ENCODE assay signal across 9 mouse cellular contexts in the genomic region with DNA sequence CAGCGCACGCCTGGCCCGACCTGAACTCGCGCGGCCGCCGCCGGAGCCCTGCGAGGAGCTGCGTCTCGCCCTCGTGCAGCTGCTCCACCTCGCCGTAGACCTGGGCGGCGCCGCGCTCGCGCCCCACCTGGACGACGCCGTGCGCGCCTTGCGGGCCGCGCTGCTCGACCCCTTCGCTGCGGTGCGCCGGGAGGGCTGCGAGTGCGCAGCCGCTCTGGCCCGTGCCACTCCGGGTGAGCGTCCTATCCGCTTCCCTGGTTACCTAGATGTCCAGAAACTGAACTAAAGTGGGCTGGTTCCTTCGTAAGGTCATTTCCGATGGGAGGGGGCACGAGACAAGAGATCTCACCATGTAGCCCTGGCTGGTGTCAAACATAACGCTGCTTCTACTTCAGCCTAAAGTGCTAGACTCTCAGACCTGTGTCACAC. TPM values are rescaled to one million over a fixed set of nuclear protein-coding genes. Genes with fewer than 3 reads are reported as not detected.
A peak's percentile ranks its signal among the peaks of the same experiment; 100 is the strongest.
DNase-seq lines count a peak whose midpoint lies in the region; ATAC-seq and TF ChIP-seq lines count a peak whose summit lies in the region.
"Had no signal": no experiment of that assay in that cellular context is flagged by ENCODE, and none has a peak within 500 bp of the region (broad histone marks: within the 10 kb centered on the region; RNA-seq: fewer than 3 reads in every experiment).

No protein-coding gene starts in this region.

- 0% methylated on average over 42 of the region's 45 CpGs for whole genome bisulfite sequencing in heart, embryonic 14.5 days
- WGBS in embryonic facial prominence, embryonic 11.5 days = under 1% methylated on average over 45 of the region's 45 CpGs
- WGBS in intestine, embryonic 15.5 days = 2% methylated on average over 39 of the region's 45 CpGs
- WGBS in lung, embryonic 16.5 days = under 1% methylated on average over 36 of the region's 45 CpGs
- under 1% methylated on average over 45 of the region's 45 CpGs for WGBS in spleen, adult 2 months

- no peak for DNase-seq in heart, postnatal 25 days (ENCODE audit: low spot score)
- DNase-seq in MN1 (ENCODE audit: low spot score) = peak; percentile 51
- peak; percentile 30 for DNase-seq in embryonic facial prominence, embryonic 11.5 days (ENCODE audit: low spot score)
- peak in 1 of 2 experiments; percentile 35 for DNase-seq in spleen, adult 2 months (ENCODE audit: low read depth in 1 of 2, low spot score in 2 of 2)
- DNase-seq in layer of hippocampus, postnatal 14 days (ENCODE audit: low spot score in 2 of 2) = no peak

- no peaks in the 10 kb centered on the region for H3K27me3 ChIP-seq in heart, embryonic 14.5 days (ENCODE audit: control insufficient read depth, insufficient read depth, low read length)
- H3K27me3 ChIP-seq in embryonic facial prominence, embryonic 11.5 days (ENCODE audit: control insufficient read depth, insufficient read depth, low read length) = no peaks in the 10 kb centered on the region
- no peaks in the 10 kb centered on the region for H3K27me3 ChIP-seq in intestine, embryonic 15.5 days (replicated peaks)
- no peaks in the 10 kb centered on the region for H3K27me3 ChIP-seq in lung, embryonic 16.5 days (ENCODE audit: control insufficient read depth, insufficient read depth, low read depth, low read length)
- H3K27me3 ChIP-seq in spleen, adult 2 months (ENCODE audit: control insufficient read depth, insufficient read depth, low read length) = no peaks in the 10 kb centered on the region

- no peaks in the 10 kb centered on the region for H3K9me3 ChIP-seq in heart, embryonic 14.5 days (ENCODE audit: control insufficient read depth, low read length)
- no peaks in the 10 kb centered on the region for H3K9me3 ChIP-seq in embryonic facial prominence, embryonic 11.5 days (replicated peaks; ENCODE audit: control insufficient read depth, low read length)
- no peaks in the 10 kb centered on the region for H3K9me3 ChIP-seq in intestine, embryonic 15.5 days
- H3K9me3 ChIP-seq in lung, embryonic 16.5 days (ENCODE audit: control insufficient read depth, low read length) = no peaks in the 10 kb centered on the region

- no peak for TF ChIP-seq CTCF in spleen, adult 2 months (IDR thresholded peaks at IDR 0.05; ENCODE audit: extremely low read depth, insufficient read depth, insufficient read length, insufficient replicate concordance)

- H3K4me1 ChIP-seq in heart, embryonic 14.5 days (ENCODE audit: control insufficient read depth in 2 of 2, insufficient read depth in 2 of 2, low read length in 2 of 2) = peaks cover 4 to 19% of the 10 kb centered on the region in 2 experiments
- H3K4me1 ChIP-seq in embryonic facial prominence, embryonic 11.5 days (ENCODE audit: control insufficient read depth, insufficient read depth, low read length) = no peaks in the 10 kb centered on the region; the same call in 1 of the 2 replicates
- peaks cover 16% of the 10 kb centered on the region for H3K4me1 ChIP-seq in intestine, embryonic 15.5 days (replicated peaks)
- peaks cover 14% of the 10 kb centered on the region for H3K4me1 ChIP-seq in lung, embryonic 16.5 days (replicated peaks; ENCODE audit: control insufficient read depth, insufficient read depth, low read length)
- H3K4me1 ChIP-seq in spleen, adult 2 months (ENCODE audit: control insufficient read depth, insufficient read depth, insufficient read length) = peaks cover 6% of the 10 kb centered on the region

- H3K4me3 ChIP-seq in heart, embryonic 14.5 days (ENCODE audit: control insufficient read depth in 1 of 2, insufficient read depth in 1 of 2, low read depth in 1 of 2, low read length in 2 of 2) = peak overlapping the region; percentile 89 to 97
- peak overlapping the region; percentile 90 for H3K4me3 ChIP-seq in embryonic facial prominence, embryonic 11.5 days (ENCODE audit: low read depth, low read length)
- peak overlapping the region; percentile 81 for H3K4me3 ChIP-seq in intestine, embryonic 15.5 days (replicated peaks)
- peak overlapping the region; percentile 91 for H3K4me3 ChIP-seq in lung, embryonic 16.5 days (ENCODE audit: low read length)
- H3K4me3 ChIP-seq in spleen, adult 2 months (ENCODE audit: extremely low read depth, insufficient read depth, insufficient read length) = peak overlapping the region; percentile 71

- peaks cover 39% of the 10 kb centered on the region for H3K36me3 ChIP-seq in heart, embryonic 14.5 days (ENCODE audit: control insufficient read depth, insufficient read depth, low read length)
- H3K36me3 ChIP-seq in embryonic facial prominence, embryonic 11.5 days (replicated peaks; ENCODE audit: control insufficient read depth, insufficient read depth, low read depth, low read length) = no peaks in the 10 kb centered on the region; the same call in none of the 2 replicates
- peaks cover 5% of the 10 kb centered on the region for H3K36me3 ChIP-seq in intestine, embryonic 15.5 days
- H3K36me3 ChIP-seq in lung, embryonic 16.5 days (ENCODE audit: control insufficient read depth, insufficient read depth, low read length) = peaks cover 12% of the 10 kb centered on the region
- H3K36me3 ChIP-seq in spleen, adult 2 months (ENCODE audit: control insufficient read depth, insufficient read depth, low read length) = peaks cover 7% of the 10 kb centered on the region

- no peak for TF ChIP-seq POLR2A in spleen, adult 2 months (IDR thresholded peaks at IDR 0.05; ENCODE audit: low read depth, low read length)

- intact Hi-C loops in heart, postnatal 25 days (cut with DNase I) = loop anchor here (2.0 kb wide), 1 partner anchor 28 kb away; no protein-coding TSS in a partner anchor

- H3K4me2 ChIP-seq in heart, embryonic 14.5 days (ENCODE audit: low read length) = peak overlapping the region; percentile 94
- H3K4me2 ChIP-seq in embryonic facial prominence, embryonic 11.5 days (ENCODE audit: low read depth, low read length) = peak overlapping the region; percentile 89
- H3K4me2 ChIP-seq in intestine, embryonic 15.5 days (replicated peaks) = peak overlapping the region; percentile 87
- H3K4me2 ChIP-seq in lung, embryonic 16.5 days (ENCODE audit: low read depth, low read length) = peak overlapping the region; percentile 96

- ATAC-seq in heart, embryonic 14.5 days (ENCODE audit: insufficient number of reproducible peaks, insufficient read depth, low FRiP score, low read depth) = peak; percentile 4; the same call in 1 of the 2 replicates
- peak; percentile 34 for ATAC-seq in embryonic facial prominence, embryonic 11.5 days (replicated peaks; ENCODE audit: insufficient number of reproducible peaks, low FRiP score, low TSS enrichment, low read depth)
- ATAC-seq in intestine, embryonic 15.5 days = peak; percentile 41
- ATAC-seq in lung, embryonic 16.5 days (ENCODE audit: low read depth) = peak; percentile 3; the same call in 1 of the 2 replicates

- H3K27ac ChIP-seq in heart, embryonic 14.5 days (replicated peaks in 1 of 2; ENCODE audit: control insufficient read depth in 1 of 2, insufficient read depth in 1 of 2, low read depth in 2 of 2, low read length in 2 of 2) = peak overlapping the region in 1 of 2 experiments; percentile 62; a peak in 2 of 4 replicates
- H3K27ac ChIP-seq in embryonic facial prominence, embryonic 11.5 days (replicated peaks; ENCODE audit: low read depth, low read length) = 0 out of 2 replicates have a peak overlapping the region, but pooled peaks have one; percentile 28
- H3K27ac ChIP-seq in intestine, embryonic 15.5 days = 0 out of 2 replicates have a peak overlapping the region, but pooled peaks have one; percentile 48
- H3K27ac ChIP-seq in lung, embryonic 16.5 days (ENCODE audit: low read length) = peak overlapping the region; percentile 49; the same call in 1 of the 2 replicates
- H3K27ac ChIP-seq in spleen, adult 2 months (ENCODE audit: insufficient read depth, low read length) = peak overlapping the region; percentile 40

- H3K9ac ChIP-seq in heart, embryonic 14.5 days (ENCODE audit: low read length) = peak overlapping the region; percentile 84
- peak overlapping the region; percentile 79 for H3K9ac ChIP-seq in embryonic facial prominence, embryonic 11.5 days (replicated peaks; ENCODE audit: low read length)
- peak overlapping the region; percentile 70 for H3K9ac ChIP-seq in intestine, embryonic 15.5 days
- H3K9ac ChIP-seq in lung, embryonic 16.5 days (ENCODE audit: low read length) = peak overlapping the region; percentile 77

RNA-seq across cellular contexts. Expression of a gene that starts 0.6 kb away (rescaled TPM):
- 6.4 and 6.5 TPM in 2 replicates for polyA plus RNA-seq in heart, embryonic 14.5 days (2014; fragmentation: Nextera tagmentation; extraction: Ambion mirVana)
- 10 to 100 TPM; 14.5 to 21.9 TPM for total RNA-seq in heart, postnatal 25 days (2021)
- polyA plus RNA-seq in embryonic facial prominence, embryonic 11.5 days (2014; fragmentation: Nextera tagmentation; extraction: Ambion mirVana) = 6.8 and 7.4 TPM in 2 replicates
- 7.0 and 7.5 TPM in 2 replicates for polyA plus RNA-seq in intestine, embryonic 15.5 days (2015; fragmentation: Nextera tagmentation; extraction: Ambion mirVana)
- polyA plus RNA-seq in lung, embryonic 16.5 days (2015; fragmentation: Nextera tagmentation; extraction: Ambion mirVana) = 4.8 and 5.8 TPM in 2 replicates
- 15.9 and 27.4 TPM in 2 replicates for polyA plus RNA-seq in spleen, adult 2 months (2012; rRNA removed)
- total RNA-seq in layer of hippocampus, postnatal 14 days (2021) = 1 to 10 TPM; 7.0 to 7.4 TPM

RNA-seq across cellular contexts. Expression of a gene that starts 0.8 kb away (rescaled TPM):
- 9.5 and 9.9 TPM in 2 replicates for polyA plus RNA-seq in heart, embryonic 14.5 days (2014; fragmentation: Nextera tagmentation; extraction: Ambion mirVana)
- 1 to 10 TPM; 1.7 to 2.5 TPM for total RNA-seq in heart, postnatal 25 days (2021)
- polyA plus RNA-seq in embryonic facial prominence, embryonic 11.5 days (2014; fragmentation: Nextera tagmentation; extraction: Ambion mirVana) = 8.7 and 11.7 TPM in 2 replicates
- 25.3 and 26.1 TPM in 2 replicates for polyA plus RNA-seq in intestine, embryonic 15.5 days (2015; fragmentation: Nextera tagmentation; extraction: Ambion mirVana)
- 17.3 and 17.4 TPM in 2 replicates for polyA plus RNA-seq in lung, embryonic 16.5 days (2015; fragmentation: Nextera tagmentation; extraction: Ambion mirVana)
- 6.4 and 9.4 TPM in 2 replicates for polyA plus RNA-seq in spleen, adult 2 months (2012; rRNA removed)
- total RNA-seq in layer of hippocampus, postnatal 14 days (2021) = 100 to 1,000 TPM; 387 to 389 TPM
- total RNA-seq: common myeloid progenitor, adult 5-6 weeks had no signal

RNA-seq across cellular contexts. Expression of a gene that starts 49.8 kb away (rescaled TPM):
- 39.6 and 41.4 TPM in 2 replicates for polyA plus RNA-seq in heart, embryonic 14.5 days (2014; fragmentation: Nextera tagmentation; extraction: Ambion mirVana)
- total RNA-seq in heart, postnatal 25 days (2021) = 10 to 100 TPM; 42.4 to 53.7 TPM
- 42.9 and 45.9 TPM in 2 replicates for polyA plus RNA-seq in embryonic facial prominence, embryonic 11.5 days (2014; fragmentation: Nextera tagmentation; extraction: Ambion mirVana)
- 39.8 and 41.2 TPM in 2 replicates for polyA plus RNA-seq in intestine, embryonic 15.5 days (2015; fragmentation: Nextera tagmentation; extraction: Ambion mirVana)
- 56.0 and 56.5 TPM in 2 replicates for polyA plus RNA-seq in lung, embryonic 16.5 days (2015; fragmentation: Nextera tagmentation; extraction: Ambion mirVana)
- 23.8 and 24.7 TPM in 2 replicates for polyA plus RNA-seq in spleen, adult 2 months (2012; rRNA removed)
- 10 to 100 TPM; 66.9 to 73.5 TPM for total RNA-seq in layer of hippocampus, postnatal 14 days (2021)

Comparison
In these comparisons a context has a peak if more than half of its experiments do, and no peak if none do; other contexts are left out.
1. DNase-seq: peak in MN1 (single experiment) and embryonic facial prominence, embryonic 11.5 days (single experiment); none in heart, postnatal 25 days (single experiment) and layer of hippocampus, postnatal 14 days (0 of 2).
2. Peak in every context shown above with its lines, with median percentiles within 50 percentile points of each other: ATAC-seq, H3K4me2 ChIP-seq, H3K4me3 ChIP-seq and H3K9ac ChIP-seq.